Mouse (Mus musculus) liver, adult 2 months (tissue): Measurements from ENCODE around the gene C130074G19Rik.
A peak's percentile ranks its signal among the peaks of the same experiment; 100 is the strongest.

Experiments used
- CTCF ChIP-seq: fragments of 200-500 bp; IDR thresholded peaks from 2 replicates; pipeline ENCODE4 v1.5.1; 2011; ENCODE audit warnings: low read depth, low read length, control low read depth
- POLR2A ChIP-seq: fragments of 200-500 bp; IDR thresholded peaks from 2 replicates; pipeline ENCODE4 v1.6.1; 2011; ENCODE audit warnings: low read length, control low read depth; ENCODE audit not compliant: insufficient read depth; ENCODE audit errors: extremely low read depth

DNA sequence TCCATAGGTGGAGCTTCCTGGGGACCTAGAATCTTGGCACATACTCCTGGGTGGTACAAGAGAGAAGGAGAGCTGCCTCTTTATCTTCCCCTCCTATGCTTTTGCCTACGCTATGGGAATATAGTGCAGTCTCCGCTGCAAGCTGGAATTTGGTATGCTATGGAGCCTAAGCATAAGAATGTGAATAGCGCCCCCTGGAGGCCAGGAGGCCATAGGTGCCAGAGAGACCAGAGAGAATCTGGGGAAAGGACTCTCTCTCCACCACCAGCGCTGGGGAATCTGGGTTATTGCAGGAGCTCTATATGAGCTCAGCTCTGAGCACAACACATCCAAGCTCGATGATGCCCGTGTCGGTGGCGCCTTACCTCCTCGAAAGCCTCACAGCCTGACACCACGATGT, 50.8 kb downstream of the C130074G19Rik start:
- TF ChIP-seq POLR2A (no peak), CTCF (peak; percentile 71; the same call in 1 of the 2 replicates)
